Mouse (Mus musculus) forebrain, postnatal 0 days (tissue): ENCODE results near the gene Fars2. TPM values are rescaled to one million over a fixed set of nuclear protein-coding genes. Genes with fewer than 3 reads are reported as not detected.
"Not testable (repeated sequence)": the region's sequence is repeated elsewhere in the genome, so short reads cannot be mapped to it uniquely, and the experiment has no call there.

Experiments used
- ATAC-seq: fragments of 200-750 bp; cut with Nextera tagmentation; 2 replicates; pipeline ENCODE4 v1.8.0; 2017; ENCODE audit warnings: mild to moderate bottlenecking, moderate library complexity
- DNase-seq: peaks from one replicate; pipeline ENCODE4 v3.0.0-alpha.2; 2015
- H3K27ac ChIP-seq: fragments of 300-500 bp; sonication (generic); 2 replicates; pipeline ENCODE4 v1.5.1; 2014; ENCODE audit warnings: low read depth, mild to moderate bottlenecking, antibody characterized with exemption, low read length, moderate library complexity, mixed read lengths
- H3K27me3 ChIP-seq: fragments of 300-500 bp; sonication (generic); 2 replicates; pipeline ENCODE4 v1.6.1; 2014; ENCODE audit warnings: mild to moderate bottlenecking, low read length, mixed read lengths; ENCODE audit not compliant: insufficient read depth
- H3K36me3 ChIP-seq: fragments of 300-500 bp; sonication (generic); 2 replicates; pipeline ENCODE4 v1.6.1; 2014; ENCODE audit warnings: mild to moderate bottlenecking, moderate library complexity; ENCODE audit not compliant: insufficient read depth
- H3K4me1 ChIP-seq: fragments of 300-500 bp; sonication (generic); 2 replicates; pipeline ENCODE4 v1.6.1; 2014; ENCODE audit warnings: antibody characterized with exemption; ENCODE audit not compliant: insufficient read depth
- H3K4me2 ChIP-seq: fragments of 300-500 bp; sonication (generic); 2 replicates; pipeline ENCODE4 v1.6.1; 2014; ENCODE audit warnings: low read depth, mild to moderate bottlenecking, moderate library complexity
- H3K4me3 ChIP-seq: fragments of 300-500 bp; sonication (generic); 2 replicates; pipeline ENCODE4 v1.5.1; 2014; ENCODE audit warnings: low read depth, low read length, mixed read lengths
- H3K9ac ChIP-seq: fragments of 300-500 bp; sonication (generic); 2 replicates; pipeline ENCODE4 v1.6.1; 2014; ENCODE audit warnings: mild to moderate bottlenecking
- H3K9me3 ChIP-seq: fragments of 300-500 bp; sonication (generic); 2 replicates; pipeline ENCODE4 v1.6.1; 2016; ENCODE audit warnings: low read length
- CTCF ChIP-seq: sonication (generic); IDR thresholded peaks from 2 replicates; pipeline ENCODE4 v1.5.1; 2016; ENCODE audit warnings: antibody characterized with exemption, control low read depth, low read depth
- WGBS: fragments of 180-500 bp; shearing (Covaris S2); extraction: QIAGEN DNeasy Blood & Tissue Kit; methylation state at CpG from one replicate; pipeline ENCODE4 v1.1.7; 2014; 5-methylcytosine and 5-hydroxymethylcytosine counted together
- polyA plus RNA-seq: library from polyadenylated mRNA; unstranded; fragments of >200 nt; fragmentation: Nextera tagmentation; extraction: Ambion mirVana; gene quantifications from 2 replicates; pipeline ENCODE4 v1.2.1, GENCODE M21; 2015
- total RNA-seq: library from RNA; depleted of rRNA; stranded (reverse); fragments of >200 nt; gene quantifications from 2 replicates; pipeline ENCODE4 v1.2.3, GENCODE M21; 2014

Fars2 gene
- total and polyA plus RNA-seq, 2 experiments from 2014 or later, result 29.9 to 35.5 TPM

- no peak for ATAC-seq
Measured at GRCm38 (mm10) chr13:36163411-36163810, 46.2 kb downstream of the Fars2 start.

GRCm38 (mm10) chr13:36163898-36164297, 46.7 kb downstream of the Fars2 start:
- H3K9ac ChIP-seq, result no peak overlapping the region
- ATAC-seq (no peak), DNase-seq (no peak)
- H3K4me1 ChIP-seq, result no peaks in the 10 kb centered on the region
- no peaks in the 10 kb centered on the region for H3K27me3 ChIP-seq
- no peaks in the 10 kb centered on the region for H3K36me3 ChIP-seq
- no peak overlapping the region for H3K4me3 ChIP-seq
- TF ChIP-seq CTCF, result no peak
- H3K9me3 ChIP-seq, result no peaks in the 10 kb centered on the region
- WGBS, result 72% methylated on average over 1 of the region's 1 CpGs
- H3K27ac ChIP-seq, result no peak overlapping the region
- no peak overlapping the region for H3K4me2 ChIP-seq

More at GRCm38 (mm10) chr13:36163411-36163810, 46.2 kb downstream of the Fars2 start:
- no peak overlapping the region for H3K4me2 ChIP-seq
- H3K27me3 ChIP-seq, result no peaks in the 10 kb centered on the region
- H3K27ac ChIP-seq, result no peak overlapping the region
- no peak for DNase-seq
- WGBS, result 70% methylated on average over 5 of the region's 5 CpGs
- H3K9ac ChIP-seq, result no peak overlapping the region
- no peak for TF ChIP-seq CTCF
- no peaks in the 10 kb centered on the region for H3K36me3 ChIP-seq
- no peaks in the 10 kb centered on the region for H3K9me3 ChIP-seq
- H3K4me3 ChIP-seq, result no peak overlapping the region
- H3K4me1 ChIP-seq, result no peaks in the 10 kb centered on the region

GRCm38 (mm10) chr13:36172981-36173380, 55.8 kb downstream of the Fars2 start:
- not testable (repeated sequence) for H3K27ac ChIP-seq, DNase-seq, H3K9me3 ChIP-seq, H3K27me3 ChIP-seq, ATAC-seq, H3K4me2 ChIP-seq, H3K4me3 ChIP-seq, H3K36me3 ChIP-seq, H3K4me1 ChIP-seq, H3K9ac ChIP-seq
- 48% methylated on average over 2 of the region's 2 CpGs for WGBS

GRCm38 (mm10) chr13:36174101-36174500, 56.9 kb downstream of the Fars2 start:
- Histone ChIP-seq H3K4me2 (no peak overlapping the region), H3K27me3 (no peaks in the 10 kb centered on the region), H3K27ac (no peak overlapping the region), H3K9ac (no peak overlapping the region), H3K4me1 (no peaks in the 10 kb centered on the region), H3K9me3 (no peaks in the 10 kb centered on the region), H3K36me3 (no peaks in the 10 kb centered on the region), H3K4me3 (no peak overlapping the region)
- no peak for TF ChIP-seq CTCF
- ATAC-seq (no peak), DNase-seq (no peak)
- WGBS, result 92% methylated on average over 5 of the region's 5 CpGs

- Histone ChIP-seq H3K4me2 (no peak overlapping the region), H3K4me1 (no peaks in the 10 kb centered on the region), H3K36me3 (no peaks in the 10 kb centered on the region), H3K9ac (no peak overlapping the region), H3K4me3 (no peak overlapping the region), H3K9me3 (no peaks in the 10 kb centered on the region), H3K27ac (no peak overlapping the region), H3K27me3 (no peaks in the 10 kb centered on the region)
- no peak for DNase-seq
- 90% methylated on average over 4 of the region's 4 CpGs for WGBS
- no peak for ATAC-seq
- TF ChIP-seq CTCF, result no peak
Measured at GRCm38 (mm10) chr13:36174772-36175171, 57.6 kb downstream of the Fars2 start.

- no peaks in the 10 kb centered on the region for H3K9me3 ChIP-seq
- no peaks in the 10 kb centered on the region for H3K36me3 ChIP-seq
- no peak overlapping the region for H3K4me3 ChIP-seq
- no peak overlapping the region for H3K9ac ChIP-seq
- no peak for DNase-seq
- H3K4me1 ChIP-seq, result no peaks in the 10 kb centered on the region
- no peaks in the 10 kb centered on the region for H3K27me3 ChIP-seq
- ATAC-seq, result no peak
- TF ChIP-seq CTCF, result no peak
- 47% methylated on average over 2 of the region's 2 CpGs for WGBS
- no peak overlapping the region for H3K4me2 ChIP-seq
- H3K27ac ChIP-seq, result no peak overlapping the region
Measured at GRCm38 (mm10) chr13:36181231-36181630, 64.0 kb downstream of the Fars2 start.

- Histone ChIP-seq H3K9ac (no peak overlapping the region), H3K27ac (no peak overlapping the region), H3K36me3 (no peaks in the 10 kb centered on the region), H3K27me3 (no peaks in the 10 kb centered on the region), H3K4me2 (no peak overlapping the region), H3K4me1 (no peaks in the 10 kb centered on the region), H3K9me3 (no peaks in the 10 kb centered on the region), H3K4me3 (no peak overlapping the region)
- no peak for ATAC-seq
- no peak for TF ChIP-seq CTCF
- DNase-seq, result no peak
- 97% methylated on average over 2 of the region's 2 CpGs for WGBS
Measured at GRCm38 (mm10) chr13:36190577-36190976, 73.4 kb downstream of the Fars2 start.
